Mouse (Mus musculus): ENCODE results near the gene Usb1.

GRCm38 (mm10) chr8:95376309-95376999 is 44.4 kb downstream of the Usb1 start:
- TF ChIP-seq RAD21 (IDR thresholded peaks at IDR 0.05; ENCODE audit: low read depth, low read length), result no peak
- TF ChIP-seq CHD2 (IDR thresholded peaks at IDR 0.05; ENCODE audit: low read length), result no peak
- no peak for TF ChIP-seq MYB (IDR thresholded peaks at IDR 0.05; ENCODE audit: low read depth, low read length)
- TF ChIP-seq MAX (IDR thresholded peaks at IDR 0.05; ENCODE audit: low read length), result no peak
- no peak for TF ChIP-seq ZNF384 (IDR thresholded peaks at IDR 0.05; ENCODE audit: low read depth, low read length)
- TF ChIP-seq CTCF (IDR thresholded peaks at IDR 0.05 in 2 of 3, conservative IDR thresholded peaks at IDR 0.05 in 1 of 3; ENCODE audit: control insufficient read depth in 1 of 3, insufficient read depth in 1 of 3, low read depth in 2 of 3, low read length in 3 of 3, poor library complexity in 1 of 3, severe bottlenecking in 1 of 3), result no peak
- no peak for TF ChIP-seq POLR2A (IDR thresholded peaks at IDR 0.05; ENCODE audit: control insufficient read depth in 1 of 2, insufficient read depth in 1 of 2, low read depth in 1 of 2, low read length in 2 of 2, poor library complexity in 1 of 2)
- TF ChIP-seq TAL1 (IDR thresholded peaks at IDR 0.05; ENCODE audit: low read length), result no peak
- no peak for TF ChIP-seq ELF1 (IDR thresholded peaks at IDR 0.05; ENCODE audit: low read depth, low read length)
- TF ChIP-seq SMC3 (IDR thresholded peaks at IDR 0.05; ENCODE audit: low read depth, low read length), result no peak

Data from MEL (cell line).